Mouse (Mus musculus) embryonic facial prominence, embryonic 12.5 days (tissue): ENCODE measurements around the gene D10Jhu81e. TPM values are rescaled to one million over a fixed set of nuclear protein-coding genes. Genes with fewer than 3 reads are reported as not detected.

Experiments
- ATAC-seq: fragments of 200-750 bp; cut with Nextera tagmentation; 2 replicates; pipeline ENCODE4 v1.8.0; 2017; ENCODE audit not compliant: insufficient number of reproducible peaks, insufficient read depth, low FRiP score, low TSS enrichment
- H3K27ac ChIP-seq: fragments of 300-500 bp; sonication (generic); 2 replicates; pipeline ENCODE4 v1.5.1; 2016; ENCODE audit warnings: mild to moderate bottlenecking
- H3K27me3 ChIP-seq: fragments of 300-500 bp; sonication (generic); 2 replicates; pipeline ENCODE4 v1.6.1; 2016; ENCODE audit warnings: mild to moderate bottlenecking, moderate library complexity
- H3K36me3 ChIP-seq: fragments of 300-500 bp; sonication (generic); 2 replicates; pipeline ENCODE4 v1.6.1; 2016; ENCODE audit warnings: mild to moderate bottlenecking
- H3K4me1 ChIP-seq: fragments of 300-500 bp; sonication (generic); 2 replicates; pipeline ENCODE4 v1.6.1; 2016
- H3K4me2 ChIP-seq: fragments of 300-500 bp; sonication (generic); replicated peaks from 2 replicates; pipeline ENCODE4 v1.6.1; 2016; ENCODE audit warnings: mild to moderate bottlenecking, moderate library complexity
- H3K4me3 ChIP-seq: fragments of 300-500 bp; sonication (generic); 2 replicates; pipeline ENCODE4 v1.5.1; 2016; ENCODE audit warnings: mild to moderate bottlenecking
- H3K9ac ChIP-seq: fragments of 300-500 bp; sonication (generic); 2 replicates; pipeline ENCODE4 v1.6.1; 2016; ENCODE audit warnings: mild to moderate bottlenecking, moderate library complexity
- H3K9me3 ChIP-seq: fragments of 300-500 bp; sonication (generic); 2 replicates; pipeline ENCODE4 v1.6.1; 2016; ENCODE audit warnings: mild to moderate bottlenecking, moderate library complexity
- WGBS: fragments of 180-500 bp; shearing (Covaris S2); methylation state at CpG from one replicate; pipeline ENCODE4 v1.1.7; 2016; 5-methylcytosine and 5-hydroxymethylcytosine counted together
- polyA plus RNA-seq: library from polyadenylated mRNA; unstranded; fragments of >200 nt; fragmentation: Nextera tagmentation; extraction: Ambion mirVana; gene quantifications from 2 replicates; pipeline ENCODE4 v1.2.1, GENCODE M21; 2016

D10Jhu81e gene
- polyA plus RNA-seq, 1 experiment from 2014 or later: 30.3 TPM

GRCm38 (mm10) chr10:78162646-78163045, 6.9 kb downstream of the D10Jhu81e start:
- Histone ChIP-seq H3K27me3 (no peaks in the 10 kb centered on the region), H3K4me2 (no peak overlapping the region), H3K36me3 (peaks cover 66% of the 10 kb centered on the region), H3K9ac (no peak overlapping the region), H3K4me1 (peaks cover 5% of the 10 kb centered on the region; the same call in 1 of the 2 replicates), H3K9me3 (no peaks in the 10 kb centered on the region), H3K27ac (no peak overlapping the region), H3K4me3 (no peak overlapping the region)
- no peak for ATAC-seq
- 92% methylated on average over 12 of the region's 12 CpGs for WGBS

DNA sequence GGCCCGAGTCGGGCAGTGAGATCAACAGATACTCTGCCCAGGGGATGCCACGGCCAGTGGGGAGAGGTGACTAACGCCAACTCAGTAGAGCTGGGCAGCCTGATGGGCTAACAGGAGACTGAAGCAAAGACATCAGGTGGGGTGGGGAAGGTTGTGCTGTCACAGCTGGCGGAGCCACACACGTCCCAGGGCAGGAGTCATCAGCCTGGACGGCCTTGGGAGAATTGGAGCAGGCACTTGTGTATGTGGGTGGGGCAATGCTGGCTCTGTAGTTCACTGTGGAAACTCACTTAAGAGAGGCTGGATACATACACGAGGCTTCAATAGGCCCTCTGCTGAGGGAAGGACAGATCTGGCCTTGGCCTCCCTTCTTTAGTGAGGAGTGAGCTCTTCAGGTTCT, 8.5 kb downstream of the D10Jhu81e start:
- peaks cover 5% of the 10 kb centered on the region; the same call in 1 of the 2 replicates for H3K4me1 ChIP-seq
- no peak overlapping the region for H3K4me3 ChIP-seq
- H3K36me3 ChIP-seq: peaks cover 50% of the 10 kb centered on the region
- no peak overlapping the region for H3K27ac ChIP-seq
- no peaks in the 10 kb centered on the region for H3K27me3 ChIP-seq
- H3K9ac ChIP-seq: no peak overlapping the region
- ATAC-seq: no peak
- 82% methylated on average over 8 of the region's 8 CpGs for WGBS
- no peak overlapping the region for H3K4me2 ChIP-seq
- no peaks in the 10 kb centered on the region for H3K9me3 ChIP-seq

DNA sequence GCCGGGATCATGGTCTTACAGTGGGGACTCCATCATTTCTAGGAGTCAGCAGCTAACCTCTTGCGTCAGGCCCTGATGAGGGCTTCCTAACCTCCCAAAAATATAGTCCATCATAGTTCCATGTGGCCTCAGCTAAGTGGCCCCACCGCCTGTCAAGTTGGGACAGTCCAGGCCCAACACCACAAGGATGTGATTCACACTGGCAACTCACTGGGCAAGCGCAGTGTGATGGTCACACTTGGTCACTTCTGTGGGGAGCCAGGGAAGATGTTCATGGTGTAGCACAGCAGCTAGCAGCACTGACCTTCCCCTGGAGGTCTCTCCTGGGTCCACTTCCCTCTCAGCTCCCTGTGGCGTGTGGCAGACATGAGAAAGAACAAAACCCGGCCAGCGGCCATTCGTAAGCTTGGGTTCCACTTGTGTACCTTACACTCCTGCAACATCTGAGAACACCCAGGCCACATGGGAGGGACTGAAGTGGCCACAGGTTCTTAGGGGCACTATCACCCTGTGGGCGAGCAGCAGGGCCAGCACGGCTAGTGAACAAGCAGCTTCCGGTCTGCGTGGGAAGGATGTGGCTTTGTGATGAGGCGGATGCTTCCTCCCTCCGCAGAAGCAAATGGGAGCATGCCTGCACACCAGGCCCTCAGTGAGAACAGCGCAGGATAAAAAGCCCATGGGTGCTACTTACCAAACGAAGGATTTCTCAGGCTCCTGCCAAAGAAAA, 9.1 kb downstream of the D10Jhu81e start:
- no peak overlapping the region for H3K9ac ChIP-seq
- no peak overlapping the region for H3K4me3 ChIP-seq
- 89% methylated on average over 16 of the region's 16 CpGs for WGBS
- ATAC-seq: no peak
- H3K4me1 ChIP-seq: peaks cover 5% of the 10 kb centered on the region; the same call in 1 of the 2 replicates
- no peaks in the 10 kb centered on the region for H3K27me3 ChIP-seq
- H3K9me3 ChIP-seq: no peaks in the 10 kb centered on the region
- H3K27ac ChIP-seq: no peak overlapping the region
- H3K4me2 ChIP-seq: no peak overlapping the region
- peaks cover 45% of the 10 kb centered on the region for H3K36me3 ChIP-seq

DNA sequence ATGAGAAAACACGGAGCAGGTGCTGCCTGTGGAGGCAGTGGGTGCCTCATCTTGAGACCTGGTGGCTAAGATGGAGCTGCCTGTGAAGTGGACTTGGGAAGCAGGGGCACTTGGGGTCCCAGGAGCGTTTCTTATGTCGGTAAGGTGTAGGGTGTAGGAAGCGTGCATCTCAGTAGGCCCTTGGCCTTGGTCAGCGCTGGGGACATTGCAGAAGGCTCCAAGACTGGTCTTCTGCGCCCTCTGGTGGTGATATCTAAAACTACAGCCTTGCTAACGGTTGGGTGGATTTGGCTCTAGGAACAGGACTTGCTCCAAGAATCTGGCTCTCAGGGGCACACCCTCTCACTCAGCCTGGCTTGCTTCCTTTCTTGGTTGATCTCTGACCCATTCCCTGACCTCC, 9.7 kb downstream of the D10Jhu81e start:
- 0 out of 2 replicates have a peak overlapping the region, but pooled peaks have one; percentile 12 for H3K4me3 ChIP-seq
- no peak overlapping the region for H3K27ac ChIP-seq
- H3K4me2 ChIP-seq: peak overlapping the region; percentile 42
- H3K4me1 ChIP-seq: peaks cover 5% of the 10 kb centered on the region; the same call in 1 of the 2 replicates
- H3K27me3 ChIP-seq: no peaks in the 10 kb centered on the region
- peak; percentile 58; the same call in 1 of the 2 replicates for ATAC-seq
- peaks cover 39% of the 10 kb centered on the region for H3K36me3 ChIP-seq
- no peaks in the 10 kb centered on the region for H3K9me3 ChIP-seq
- 3% methylated on average over 7 of the region's 7 CpGs for WGBS
- no peak overlapping the region for H3K9ac ChIP-seq

- peak overlapping the region; percentile 12; the same call in 1 of the 2 replicates for H3K4me3 ChIP-seq
- WGBS: 12% methylated on average over 17 of the region's 17 CpGs
- H3K4me1 ChIP-seq: peaks cover 5% of the 10 kb centered on the region; the same call in 1 of the 2 replicates
- no peak overlapping the region for H3K9ac ChIP-seq
- no peaks in the 10 kb centered on the region for H3K27me3 ChIP-seq
- no peak; the same call in 1 of the 2 replicates for ATAC-seq
- no peaks in the 10 kb centered on the region for H3K9me3 ChIP-seq
- peak overlapping the region; percentile 42 for H3K4me2 ChIP-seq
- H3K36me3 ChIP-seq: peaks cover 34% of the 10 kb centered on the region
- no peak overlapping the region for H3K27ac ChIP-seq
These were observed 10.2 kb downstream of the D10Jhu81e start for GRCm38 (mm10) chr10:78159252-78159878.

DNA sequence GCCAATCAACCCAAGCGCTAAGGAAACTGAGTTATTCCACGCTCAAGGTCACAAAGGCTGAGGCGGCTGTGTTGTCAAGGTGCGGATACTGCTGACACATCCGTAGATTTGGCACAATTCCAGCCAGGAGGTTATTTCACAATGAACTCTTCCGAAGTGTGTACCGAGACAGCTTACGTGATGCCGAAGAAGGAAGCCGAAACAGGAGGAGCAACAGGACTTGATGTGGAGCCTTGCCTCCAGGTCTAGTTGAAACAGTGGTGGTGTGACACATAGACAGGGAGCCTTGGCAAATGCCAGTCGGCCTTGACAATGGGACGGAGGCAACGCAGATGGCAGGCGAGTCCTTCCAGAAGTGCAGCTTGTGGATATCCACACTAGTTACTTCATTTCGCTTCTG, 11.5 kb downstream of the D10Jhu81e start:
- H3K27me3 ChIP-seq: no peaks in the 10 kb centered on the region
- H3K4me3 ChIP-seq: no peak overlapping the region
- WGBS: 88% methylated on average over 15 of the region's 15 CpGs
- peaks cover 5% of the 10 kb centered on the region; the same call in 1 of the 2 replicates for H3K4me1 ChIP-seq
- H3K4me2 ChIP-seq: no peak overlapping the region
- H3K27ac ChIP-seq: no peak overlapping the region
- H3K9me3 ChIP-seq: no peaks in the 10 kb centered on the region
- no peak for ATAC-seq
- H3K9ac ChIP-seq: no peak overlapping the region
- peaks cover 25% of the 10 kb centered on the region for H3K36me3 ChIP-seq

- 77% methylated on average over 6 of the region's 6 CpGs for WGBS
- Histone ChIP-seq H3K27ac (no peak overlapping the region), H3K9ac (no peak overlapping the region), H3K4me3 (no peak overlapping the region), H3K27me3 (no peaks in the 10 kb centered on the region), H3K9me3 (no peaks in the 10 kb centered on the region), H3K4me2 (no peak overlapping the region), H3K36me3 (peaks cover 14% of the 10 kb centered on the region), H3K4me1 (peaks cover 5% of the 10 kb centered on the region; the same call in 1 of the 2 replicates)
- no peak for ATAC-seq
These were observed 12.7 kb downstream of the D10Jhu81e start for GRCm38 (mm10) chr10:78156926-78157325.

GRCm38 (mm10) chr10:78148834-78149766, 20.5 kb downstream of the D10Jhu81e start:
- H3K36me3 ChIP-seq: no peaks in the 10 kb centered on the region
- H3K4me1 ChIP-seq: no peaks in the 10 kb centered on the region
- H3K4me3 ChIP-seq: no peak overlapping the region
- H3K27ac ChIP-seq: no peak overlapping the region
- H3K9ac ChIP-seq: no peak overlapping the region
- ATAC-seq: no peak
- H3K9me3 ChIP-seq: no peaks in the 10 kb centered on the region
- no peak overlapping the region for H3K4me2 ChIP-seq
- WGBS: 70% methylated on average over 10 of the region's 10 CpGs
- no peaks in the 10 kb centered on the region for H3K27me3 ChIP-seq

- Histone ChIP-seq H3K4me3 (no peak overlapping the region), H3K9ac (no peak overlapping the region), H3K9me3 (no peaks in the 10 kb centered on the region), H3K27me3 (no peaks in the 10 kb centered on the region), H3K4me1 (no peaks in the 10 kb centered on the region), H3K4me2 (no peak overlapping the region), H3K27ac (no peak overlapping the region), H3K36me3 (no peaks in the 10 kb centered on the region)
- no peak for ATAC-seq
- 77% methylated on average over 4 of the region's 4 CpGs for WGBS
These were observed 21.6 kb downstream of the D10Jhu81e start for GRCm38 (mm10) chr10:78147908-78148441.

GRCm38 (mm10) chr10:78143727-78144505, 25.7 kb downstream of the D10Jhu81e start:
- WGBS: 56% methylated on average over 8 of the region's 8 CpGs
- H3K4me2 ChIP-seq: no peak overlapping the region
- no peak overlapping the region for H3K27ac ChIP-seq
- H3K27me3 ChIP-seq: no peaks in the 10 kb centered on the region
- no peak overlapping the region for H3K4me3 ChIP-seq
- H3K9ac ChIP-seq: no peak overlapping the region
- H3K9me3 ChIP-seq: no peaks in the 10 kb centered on the region
- ATAC-seq: no peak
- peaks cover 4% of the 10 kb centered on the region for H3K4me1 ChIP-seq
- no peaks in the 10 kb centered on the region for H3K36me3 ChIP-seq
